16 mouse cellular contexts compared by ENCODE assay signal in genomic region chr1:55075652-55076394, GRCm38 (mm10). TPM values are rescaled to one million over a fixed set of nuclear protein-coding genes. Genes with fewer than 3 reads are reported as not detected.
DNase-seq lines count a peak whose midpoint lies in the region; ATAC-seq and TF ChIP-seq lines count a peak whose summit lies in the region.
"Had no signal": no experiment of that assay in that cellular context is flagged by ENCODE, and none has a peak within 500 bp of the region (broad histone marks: within the 10 kb centered on the region; RNA-seq: fewer than 3 reads in every experiment).

No protein-coding gene starts in this region.

- no peaks in the 10 kb centered on the region for H3K4me1 ChIP-seq in embryonic facial prominence, embryonic 13.5 days
- no peaks in the 10 kb centered on the region for H3K4me1 ChIP-seq in embryonic facial prominence, embryonic 10.5 days
- H3K4me1 ChIP-seq in intestine, embryonic 15.5 days (replicated peaks) = no peaks in the 10 kb centered on the region
- no peaks in the 10 kb centered on the region for H3K4me1 ChIP-seq in intestine, postnatal 0 days (replicated peaks; ENCODE audit: control insufficient read depth, insufficient read depth, low read length)
- peaks cover 11 to 28% of the 10 kb centered on the region in 2 experiments for H3K4me1 ChIP-seq in liver, embryonic 14.5 days (replicated peaks; ENCODE audit: control insufficient read depth in 2 of 2, insufficient read depth in 2 of 2, low read length in 1 of 2)
- H3K4me1 ChIP-seq in thymus, adult 2 months (replicated peaks; ENCODE audit: control insufficient read depth, insufficient read depth, low read length) = no peaks in the 10 kb centered on the region
- H3K4me1 ChIP-seq: limb, embryonic 13.5 days; midbrain, embryonic 12.5 days had no signal

- 0 out of 2 replicates have a peak, but pooled peaks have one; percentile 26 for ATAC-seq in embryonic facial prominence, embryonic 13.5 days (ENCODE audit: insufficient number of reproducible peaks, insufficient read depth, low FRiP score, low TSS enrichment, low read depth)
- ATAC-seq in intestine, embryonic 15.5 days = peak; percentile 34; the same call in 1 of the 2 replicates
- no peak for ATAC-seq in intestine, postnatal 0 days
- ATAC-seq in liver, embryonic 14.5 days (ENCODE audit: insufficient read depth) = peak; percentile 86
- ATAC-seq: forebrain, embryonic 16.5 days had no signal

- no peak for TF ChIP-seq CTCF in intestine, postnatal 0 days (IDR thresholded peaks at IDR 0.05; ENCODE audit: low read depth)
- no peak for TF ChIP-seq CTCF in liver, embryonic 14.5 days (IDR thresholded peaks at IDR 0.05; ENCODE audit: low read depth)
- no peak for TF ChIP-seq CTCF in thymus, adult 2 months (IDR thresholded peaks at IDR 0.05; ENCODE audit: borderline replicate concordance, control insufficient read depth, extremely low read depth, insufficient read depth, low read length, poor library complexity)

- no peaks in the 10 kb centered on the region for H3K27me3 ChIP-seq in embryonic facial prominence, embryonic 13.5 days
- H3K27me3 ChIP-seq in embryonic facial prominence, embryonic 10.5 days (replicated peaks; ENCODE audit: low read depth, poor library complexity, severe bottlenecking) = no peaks in the 10 kb centered on the region
- no peaks in the 10 kb centered on the region for H3K27me3 ChIP-seq in intestine, embryonic 15.5 days (replicated peaks)
- no peaks in the 10 kb centered on the region for H3K27me3 ChIP-seq in intestine, postnatal 0 days (replicated peaks; ENCODE audit: control insufficient read depth, insufficient read depth, low read length)
- no peaks in the 10 kb centered on the region for H3K27me3 ChIP-seq in liver, embryonic 14.5 days (ENCODE audit: control insufficient read depth, insufficient read depth, low read length)
- no peaks in the 10 kb centered on the region for H3K27me3 ChIP-seq in thymus, adult 2 months (ENCODE audit: control insufficient read depth, insufficient read depth, low read length)
- H3K27me3 ChIP-seq: limb, embryonic 13.5 days; midbrain, embryonic 12.5 days had no signal

- no peak for DNase-seq in embryonic facial prominence, embryonic 10.5 days (ENCODE audit: low spot score)
- DNase-seq in c-Kit-positive CD71-positive TER-119-negative erythroid progenitor cells, embryonic 14.5 days (ENCODE audit: low read depth) = peak; percentile 84
- DNase-seq in liver, embryonic 14.5 days (ENCODE audit: low read depth in 3 of 3, low spot score in 3 of 3) = peak; percentile 60 to 68 (median 63)
- DNase-seq in adrenal gland, adult 18-20 months (ENCODE audit: low spot score in 2 of 2) = no peak
- DNase-seq in thymus, adult 2 months = no peak
- DNase-seq: adrenal gland, adult 2 months; cerebellum, adult 18-20 months; kidney, adult 9 months; spleen, adult 18-20 months had no signal

- H3K4me2 ChIP-seq in embryonic facial prominence, embryonic 13.5 days = no peak overlapping the region
- H3K4me2 ChIP-seq in intestine, embryonic 15.5 days (replicated peaks) = no peak overlapping the region
- no peak overlapping the region for H3K4me2 ChIP-seq in intestine, postnatal 0 days (replicated peaks; ENCODE audit: low read depth)
- H3K4me2 ChIP-seq in liver, embryonic 14.5 days (ENCODE audit: low read depth) = peak overlapping the region; percentile 9; the same call in 1 of the 2 replicates
- H3K4me2 ChIP-seq: limb, embryonic 13.5 days; midbrain, embryonic 12.5 days had no signal

- H3K4me3 ChIP-seq in embryonic facial prominence, embryonic 13.5 days = no peak overlapping the region
- no peak overlapping the region for H3K4me3 ChIP-seq in embryonic facial prominence, embryonic 10.5 days
- no peak overlapping the region for H3K4me3 ChIP-seq in intestine, embryonic 15.5 days (replicated peaks)
- no peak overlapping the region for H3K4me3 ChIP-seq in intestine, postnatal 0 days (ENCODE audit: low read depth, low read length)
- no peak overlapping the region for H3K4me3 ChIP-seq in liver, embryonic 14.5 days (ENCODE audit: insufficient read depth in 1 of 2, low read depth in 2 of 2, low read length in 2 of 2)
- no peak overlapping the region for H3K4me3 ChIP-seq in thymus, adult 2 months (ENCODE audit: control insufficient read depth, insufficient read depth, low read length)
- H3K4me3 ChIP-seq: heart, embryonic 10.5 days; limb, embryonic 13.5 days; midbrain, embryonic 12.5 days had no signal

- H3K27ac ChIP-seq in embryonic facial prominence, embryonic 13.5 days = no peak overlapping the region
- no peak overlapping the region for H3K27ac ChIP-seq in embryonic facial prominence, embryonic 10.5 days (replicated peaks)
- H3K27ac ChIP-seq in intestine, embryonic 15.5 days = no peak overlapping the region
- H3K27ac ChIP-seq in intestine, postnatal 0 days (ENCODE audit: low read depth, low read length) = no peak overlapping the region
- H3K27ac ChIP-seq in liver, embryonic 14.5 days = peak overlapping the region; percentile 42; the same call in 1 of the 2 replicates
- H3K27ac ChIP-seq in thymus, adult 2 months (ENCODE audit: control insufficient read depth, insufficient read depth, low read length) = no peak overlapping the region
- H3K27ac ChIP-seq: heart, embryonic 10.5 days; limb, embryonic 13.5 days; midbrain, embryonic 12.5 days had no signal

- no peak for TF ChIP-seq POLR2A in thymus, adult 2 months (IDR thresholded peaks at IDR 0.05; ENCODE audit: control insufficient read depth, extremely low read depth, insufficient read depth, low read length, poor library complexity)

- TF ChIP-seq EP300 in liver, embryonic 14.5 days (IDR thresholded peaks at IDR 0.05; ENCODE audit: low read depth) = peak; percentile 86

- H3K9me3 ChIP-seq in embryonic facial prominence, embryonic 13.5 days = no peaks in the 10 kb centered on the region
- no peaks in the 10 kb centered on the region for H3K9me3 ChIP-seq in embryonic facial prominence, embryonic 10.5 days
- no peaks in the 10 kb centered on the region for H3K9me3 ChIP-seq in intestine, embryonic 15.5 days
- no peaks in the 10 kb centered on the region for H3K9me3 ChIP-seq in intestine, postnatal 0 days (ENCODE audit: control insufficient read depth)
- no peaks in the 10 kb centered on the region for H3K9me3 ChIP-seq in liver, embryonic 14.5 days (ENCODE audit: control insufficient read depth, low read length)
- H3K9me3 ChIP-seq: heart, embryonic 10.5 days; limb, embryonic 13.5 days; midbrain, embryonic 12.5 days had no signal

- no peak overlapping the region for H3K9ac ChIP-seq in embryonic facial prominence, embryonic 13.5 days
- no peak overlapping the region for H3K9ac ChIP-seq in intestine, embryonic 15.5 days
- H3K9ac ChIP-seq in intestine, postnatal 0 days (ENCODE audit: low read depth, low read length) = no peak overlapping the region
- no peak overlapping the region for H3K9ac ChIP-seq in liver, embryonic 14.5 days (replicated peaks)
- H3K9ac ChIP-seq: limb, embryonic 13.5 days; midbrain, embryonic 12.5 days had no signal

- peaks cover 60% of the 10 kb centered on the region for H3K36me3 ChIP-seq in embryonic facial prominence, embryonic 13.5 days
- H3K36me3 ChIP-seq in embryonic facial prominence, embryonic 10.5 days (replicated peaks) = peaks cover 70% of the 10 kb centered on the region
- H3K36me3 ChIP-seq in intestine, embryonic 15.5 days = peaks cover 12% of the 10 kb centered on the region; the same call in 1 of the 2 replicates
- H3K36me3 ChIP-seq in intestine, postnatal 0 days (ENCODE audit: control insufficient read depth, insufficient read depth) = peaks cover 30% of the 10 kb centered on the region
- peaks cover 33% of the 10 kb centered on the region for H3K36me3 ChIP-seq in liver, embryonic 14.5 days (replicated peaks; ENCODE audit: control insufficient read depth, insufficient read depth, low read depth)
- H3K36me3 ChIP-seq in thymus, adult 2 months (ENCODE audit: control insufficient read depth, insufficient read depth, low read length) = peaks cover 27% of the 10 kb centered on the region

- 73% methylated on average over 5 of the region's 5 CpGs for WGBS in embryonic facial prominence, embryonic 13.5 days
- 74% methylated on average over 5 of the region's 5 CpGs for WGBS in embryonic facial prominence, embryonic 10.5 days
- 66% methylated on average over 5 of the region's 5 CpGs for whole genome bisulfite sequencing in intestine, embryonic 15.5 days
- 58% methylated on average over 5 of the region's 5 CpGs for WGBS in intestine, postnatal 0 days
- WGBS in liver, embryonic 14.5 days (ENCODE audit: insufficient replicate concordance) = 18% methylated on average over 5 of the region's 5 CpGs
- WGBS in thymus, adult 2 months = 94% methylated on average over 5 of the region's 5 CpGs

RNA-seq across cellular contexts. Expression of gene Hspe1, which starts 12.1 kb away (rescaled TPM):
- polyA plus RNA-seq in embryonic facial prominence, embryonic 13.5 days (2015; fragmentation: Nextera tagmentation; extraction: Ambion mirVana) = 407 and 434 TPM in 2 replicates
- 672 and 707 TPM in 2 replicates for polyA plus RNA-seq in embryonic facial prominence, embryonic 10.5 days (2016; fragmentation: Nextera tagmentation; extraction: Ambion mirVana)
- 753 and 881 TPM in 2 replicates for polyA plus RNA-seq in intestine, embryonic 15.5 days (2015; fragmentation: Nextera tagmentation; extraction: Ambion mirVana)
- polyA plus RNA-seq in intestine, postnatal 0 days (2015; fragmentation: Nextera tagmentation; extraction: Ambion mirVana) = 395 and 427 TPM in 2 replicates
- 148 and 306 TPM in 2 replicates for polyA plus RNA-seq in liver, embryonic 14.5 days (2012; rRNA removed)
- polyA plus RNA-seq in liver, embryonic 14.5 days (2014; fragmentation: Nextera tagmentation; extraction: Ambion mirVana) = 396 and 414 TPM in 2 replicates
- total RNA-seq in adrenal gland, adult 18-20 months (2021) = 100 to 1,000 TPM; 720 to 924 TPM
- polyA plus RNA-seq in thymus, adult 2 months (2012; rRNA removed) = 33.2 and 38.3 TPM in 2 replicates

RNA-seq across cellular contexts. Expression of gene Hspd1, which starts 12.2 kb away (rescaled TPM):
- polyA plus RNA-seq in embryonic facial prominence, embryonic 13.5 days (2015; fragmentation: Nextera tagmentation; extraction: Ambion mirVana) = 330 and 337 TPM in 2 replicates
- polyA plus RNA-seq in embryonic facial prominence, embryonic 10.5 days (2016; fragmentation: Nextera tagmentation; extraction: Ambion mirVana) = 604 and 644 TPM in 2 replicates
- 702 and 739 TPM in 2 replicates for polyA plus RNA-seq in intestine, embryonic 15.5 days (2015; fragmentation: Nextera tagmentation; extraction: Ambion mirVana)
- polyA plus RNA-seq in intestine, postnatal 0 days (2015; fragmentation: Nextera tagmentation; extraction: Ambion mirVana) = 163 and 164 TPM in 2 replicates
- 73.8 and 163 TPM in 2 replicates for polyA plus RNA-seq in liver, embryonic 14.5 days (2012; rRNA removed)
- 241 and 264 TPM in 2 replicates for polyA plus RNA-seq in liver, embryonic 14.5 days (2014; fragmentation: Nextera tagmentation; extraction: Ambion mirVana)
- total RNA-seq in adrenal gland, adult 18-20 months (2021) = 1,000 to 10,000 TPM; 1,240 to 1,713 TPM
- 28.3 and 31.5 TPM in 2 replicates for polyA plus RNA-seq in thymus, adult 2 months (2012; rRNA removed)

RNA-seq across cellular contexts. Expression of gene Coq10b, which starts 23.3 kb away (rescaled TPM):
- 18.2 and 19.1 TPM in 2 replicates for polyA plus RNA-seq in embryonic facial prominence, embryonic 13.5 days (2015; fragmentation: Nextera tagmentation; extraction: Ambion mirVana)
- polyA plus RNA-seq in embryonic facial prominence, embryonic 10.5 days (2016; fragmentation: Nextera tagmentation; extraction: Ambion mirVana) = 21.7 and 22.0 TPM in 2 replicates
- polyA plus RNA-seq in intestine, embryonic 15.5 days (2015; fragmentation: Nextera tagmentation; extraction: Ambion mirVana) = 16.7 and 17.8 TPM in 2 replicates
- 25.8 and 29.7 TPM in 2 replicates for polyA plus RNA-seq in intestine, postnatal 0 days (2015; fragmentation: Nextera tagmentation; extraction: Ambion mirVana)
- 6.3 and 8.6 TPM in 2 replicates for polyA plus RNA-seq in liver, embryonic 14.5 days (2012; rRNA removed)
- polyA plus RNA-seq in liver, embryonic 14.5 days (2014; fragmentation: Nextera tagmentation; extraction: Ambion mirVana) = 15.4 and 16.4 TPM in 2 replicates
- 100 to 1,000 TPM; 113 to 139 TPM for total RNA-seq in adrenal gland, adult 18-20 months (2021)
- polyA plus RNA-seq in thymus, adult 2 months (2012; rRNA removed) = 5.5 and 6.6 TPM in 2 replicates

RNA-seq across cellular contexts. Expression of gene Sf3b1, which starts 48.5 kb away (rescaled TPM):
- polyA plus RNA-seq in embryonic facial prominence, embryonic 13.5 days (2015; fragmentation: Nextera tagmentation; extraction: Ambion mirVana) = 339 and 381 TPM in 2 replicates
- 281 and 287 TPM in 2 replicates for polyA plus RNA-seq in embryonic facial prominence, embryonic 10.5 days (2016; fragmentation: Nextera tagmentation; extraction: Ambion mirVana)
- 269 and 327 TPM in 2 replicates for polyA plus RNA-seq in intestine, embryonic 15.5 days (2015; fragmentation: Nextera tagmentation; extraction: Ambion mirVana)
- 146 and 149 TPM in 2 replicates for polyA plus RNA-seq in intestine, postnatal 0 days (2015; fragmentation: Nextera tagmentation; extraction: Ambion mirVana)
- 30.9 and 45.0 TPM in 2 replicates for polyA plus RNA-seq in liver, embryonic 14.5 days (2012; rRNA removed)
- polyA plus RNA-seq in liver, embryonic 14.5 days (2014; fragmentation: Nextera tagmentation; extraction: Ambion mirVana) = 122 and 132 TPM in 2 replicates
- total RNA-seq in adrenal gland, adult 18-20 months (2021) = 100 to 1,000 TPM; 105 to 117 TPM
- 90.6 and 110 TPM in 2 replicates for polyA plus RNA-seq in thymus, adult 2 months (2012; rRNA removed)

RNA-seq across cellular contexts. Expression of gene Mob4, which starts 55.2 kb away (rescaled TPM):
- 149 and 165 TPM in 2 replicates for polyA plus RNA-seq in embryonic facial prominence, embryonic 13.5 days (2015; fragmentation: Nextera tagmentation; extraction: Ambion mirVana)
- polyA plus RNA-seq in embryonic facial prominence, embryonic 10.5 days (2016; fragmentation: Nextera tagmentation; extraction: Ambion mirVana) = 129 and 137 TPM in 2 replicates
- polyA plus RNA-seq in intestine, embryonic 15.5 days (2015; fragmentation: Nextera tagmentation; extraction: Ambion mirVana) = 143 and 152 TPM in 2 replicates
- 87.1 and 95.3 TPM in 2 replicates for polyA plus RNA-seq in intestine, postnatal 0 days (2015; fragmentation: Nextera tagmentation; extraction: Ambion mirVana)
- polyA plus RNA-seq in liver, embryonic 14.5 days (2012; rRNA removed) = 7.3 and 10.8 TPM in 2 replicates
- 36.0 and 38.0 TPM in 2 replicates for polyA plus RNA-seq in liver, embryonic 14.5 days (2014; fragmentation: Nextera tagmentation; extraction: Ambion mirVana)
- 100 to 1,000 TPM; 230 to 477 TPM for total RNA-seq in adrenal gland, adult 18-20 months (2021)
- polyA plus RNA-seq in thymus, adult 2 months (2012; rRNA removed) = 10.7 and 12.4 TPM in 2 replicates

Comparison
In these comparisons a context has a peak if more than half of its experiments do, and no peak if none do; other contexts are left out.
1. DNase-seq: peak in c-Kit-positive CD71-positive TER-119-negative erythroid progenitor cells, embryonic 14.5 days (single experiment) and liver, embryonic 14.5 days (3 of 3); none in embryonic facial prominence, embryonic 10.5 days (single experiment), adrenal gland, adult 18-20 months (0 of 2) and thymus, adult 2 months (single experiment).